Mouse (Mus musculus) gastrocnemius, adult 18-20 months (tissue): ENCODE results near the gene Inafm2. TPM values are rescaled to one million over a fixed set of nuclear protein-coding genes. Genes with fewer than 3 reads are reported as not detected.

ENCODE experiments used
- DNase-seq: peaks from one replicate; pipeline ENCODE4 v3.0.0; 2021; ENCODE audit warnings: low spot score
- total RNA-seq, 2 experiments: library from RNA; stranded (reverse); gene quantifications; 2 replicates each; pipeline ENCODE4 v1.2.3; 2021

The Inafm2 gene
- total RNA-seq, 2 experiments from 2014 or later, result 5.3 TPM

GRCm38 (mm10) chr2:118723693-118724486 is 21.7 kb upstream of the Inafm2 start:
- no peak for DNase-seq

GRCm38 (mm10) chr2:118725511-118725910 is 20.0 kb upstream of the Inafm2 start:
- DNase-seq, result no peak

GRCm38 (mm10) chr2:118726873-118727272 is 18.7 kb upstream of the Inafm2 start:
- DNase-seq, result no peak

DNA sequence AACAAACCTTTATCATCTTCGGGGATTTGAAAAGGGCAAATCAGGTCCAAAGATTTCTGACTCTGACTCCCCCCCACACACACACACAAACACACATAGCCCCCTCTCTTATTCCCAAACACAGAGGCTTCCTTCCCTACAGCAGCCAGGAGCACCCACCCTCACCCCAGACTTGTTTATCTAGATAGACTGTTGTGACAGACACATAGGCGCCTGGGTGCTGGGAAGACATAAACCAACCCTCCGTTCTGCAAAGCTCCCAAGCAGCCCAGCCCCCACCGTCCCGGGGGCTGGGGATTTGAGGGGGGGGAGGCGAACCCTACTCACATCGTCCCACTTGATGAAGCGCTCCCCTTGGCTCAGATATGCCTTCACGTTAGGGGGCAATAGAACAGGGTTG is 17.6 kb upstream of the Inafm2 start:
- DNase-seq, result no peak

- no peak for DNase-seq
These were observed 17.2 kb upstream of the Inafm2 start, which contains the start of gene Plcb2 for GRCm38 (mm10) chr2:118728337-118728736. TSS of gene Plcb2 (minus strand) at chr2:118728438.

GRCm38 (mm10) chr2:118729194-118729593 is 16.4 kb upstream of the Inafm2 start:
- DNase-seq, result no peak

- DNase-seq, result no peak
These were observed 15.5 kb upstream of the Inafm2 start for GRCm38 (mm10) chr2:118729816-118730621.

DNA sequence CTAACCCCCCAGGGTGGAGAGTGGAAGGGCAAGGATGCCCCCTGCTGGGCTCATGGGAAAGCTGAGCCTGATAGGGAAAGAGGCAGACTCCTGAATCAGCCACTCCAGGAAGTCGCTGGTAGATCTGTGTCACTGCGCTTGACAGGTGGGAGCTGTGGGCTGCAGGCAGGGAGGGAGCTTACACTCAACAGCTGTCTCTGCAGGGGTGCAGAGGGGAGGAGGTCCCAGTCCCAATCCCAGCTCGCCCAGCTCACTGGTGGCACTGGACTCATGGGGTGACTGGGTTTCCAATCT is 15.0 kb upstream of the Inafm2 start:
- DNase-seq, result peak; percentile 69

DNA sequence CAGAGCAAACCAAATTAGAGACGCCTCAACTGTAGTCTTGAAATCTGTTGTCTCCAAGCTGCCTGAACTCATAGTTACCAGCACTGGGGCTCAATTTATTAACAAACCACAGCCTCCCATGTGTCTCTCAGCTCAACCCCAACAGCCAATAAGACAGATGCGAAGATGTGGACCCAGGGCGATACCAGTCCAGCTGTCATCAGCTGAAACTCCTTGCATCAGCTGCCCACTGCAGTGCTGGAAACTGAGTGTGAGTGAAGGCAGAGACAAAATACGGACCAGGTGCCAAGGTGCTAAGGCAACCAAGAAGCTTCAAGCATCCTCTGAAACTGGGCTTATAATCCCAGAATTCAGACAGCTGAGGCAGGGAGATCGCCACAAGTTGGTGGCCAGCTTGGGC is 13.6 kb upstream of the Inafm2 start:
- DNase-seq, result no peak

GRCm38 (mm10) chr2:118733341-118733740 is 12.2 kb upstream of the Inafm2 start:
- no peak for DNase-seq

- DNase-seq, result no peak
These were observed 5.2 kb upstream of the Inafm2 start for GRCm38 (mm10) chr2:118740341-118740740.

- DNase-seq, result no peak
These were observed 4.4 kb upstream of the Inafm2 start for GRCm38 (mm10) chr2:118741183-118741582.

- peak; percentile 62 for DNase-seq
These were observed 2.2 kb upstream of the Inafm2 start for GRCm38 (mm10) chr2:118743261-118743943.

DNA sequence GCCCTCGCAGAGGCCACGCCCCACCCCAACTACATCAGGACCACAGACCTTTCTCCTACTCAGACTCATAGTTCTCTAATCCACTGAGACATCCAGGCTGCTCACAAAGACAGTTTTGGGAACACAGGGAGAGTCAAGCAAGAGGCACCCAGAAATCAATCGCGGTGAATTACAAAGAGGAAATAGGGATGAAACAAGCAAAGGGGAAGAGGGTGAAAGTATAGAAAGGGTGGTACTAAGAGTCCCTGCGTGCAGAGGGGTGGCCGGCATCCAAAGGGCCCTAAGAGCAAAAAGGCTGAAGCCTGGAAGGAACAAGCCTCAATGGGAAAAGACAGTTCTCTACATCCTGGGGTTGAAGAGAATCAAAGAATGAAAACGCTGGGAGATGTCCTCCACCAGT is 937 bp upstream of the Inafm2 start:
- no peak for DNase-seq

- no peak for DNase-seq
These were observed 650 bp downstream of the Inafm2 start for GRCm38 (mm10) chr2:118745915-118746901.

GRCm38 (mm10) chr2:118747301-118747960 is 1.9 kb downstream of the Inafm2 start:
- DNase-seq, result no peak

DNA sequence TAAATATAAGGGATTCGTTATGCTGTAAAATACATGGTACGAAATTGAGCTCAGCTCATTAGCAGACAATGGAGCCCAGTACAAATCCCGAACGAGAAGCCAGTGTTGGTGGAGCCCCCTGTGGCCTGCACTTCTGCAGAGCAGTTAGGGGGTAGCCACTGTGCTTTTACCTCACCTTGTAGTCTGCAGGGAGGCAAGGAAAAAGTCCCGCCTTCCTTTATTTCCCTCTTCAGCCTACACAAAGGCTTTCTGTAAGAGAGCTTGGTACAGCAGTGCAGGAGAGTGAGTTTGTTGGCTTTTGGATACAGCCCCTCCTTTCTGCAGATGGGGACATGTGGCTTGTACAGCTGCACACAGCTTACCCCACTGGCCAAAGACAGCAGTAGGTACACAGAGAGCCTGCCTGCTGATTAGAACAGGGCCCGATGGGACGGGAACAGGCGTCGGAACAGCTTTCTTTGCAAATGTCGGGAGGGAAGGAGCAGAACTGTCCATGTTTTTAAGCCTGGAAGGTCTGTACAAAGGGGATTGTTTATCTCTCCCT is 3.9 kb downstream of the Inafm2 start:
- no peak for DNase-seq

DNA sequence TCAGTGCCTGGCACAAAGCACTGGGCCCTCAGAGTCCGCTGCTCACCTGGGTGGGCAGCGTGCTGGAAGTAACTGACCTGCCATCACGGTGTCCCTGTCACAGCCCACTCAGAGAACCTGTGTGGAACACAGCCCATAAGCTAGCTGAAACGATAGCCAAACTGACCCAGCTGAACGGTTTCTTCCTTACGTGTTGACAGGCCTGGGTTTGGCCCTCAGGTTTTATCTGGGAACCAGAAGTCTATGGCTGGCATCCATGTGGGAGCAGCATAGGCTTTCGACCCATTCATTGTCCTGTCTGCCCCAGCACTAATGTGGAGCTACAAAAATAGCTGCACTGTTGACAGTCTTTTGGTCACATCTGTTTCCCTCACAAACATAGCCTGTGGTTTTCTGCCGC is 4.9 kb downstream of the Inafm2 start:
- DNase-seq, result no peak

DNA sequence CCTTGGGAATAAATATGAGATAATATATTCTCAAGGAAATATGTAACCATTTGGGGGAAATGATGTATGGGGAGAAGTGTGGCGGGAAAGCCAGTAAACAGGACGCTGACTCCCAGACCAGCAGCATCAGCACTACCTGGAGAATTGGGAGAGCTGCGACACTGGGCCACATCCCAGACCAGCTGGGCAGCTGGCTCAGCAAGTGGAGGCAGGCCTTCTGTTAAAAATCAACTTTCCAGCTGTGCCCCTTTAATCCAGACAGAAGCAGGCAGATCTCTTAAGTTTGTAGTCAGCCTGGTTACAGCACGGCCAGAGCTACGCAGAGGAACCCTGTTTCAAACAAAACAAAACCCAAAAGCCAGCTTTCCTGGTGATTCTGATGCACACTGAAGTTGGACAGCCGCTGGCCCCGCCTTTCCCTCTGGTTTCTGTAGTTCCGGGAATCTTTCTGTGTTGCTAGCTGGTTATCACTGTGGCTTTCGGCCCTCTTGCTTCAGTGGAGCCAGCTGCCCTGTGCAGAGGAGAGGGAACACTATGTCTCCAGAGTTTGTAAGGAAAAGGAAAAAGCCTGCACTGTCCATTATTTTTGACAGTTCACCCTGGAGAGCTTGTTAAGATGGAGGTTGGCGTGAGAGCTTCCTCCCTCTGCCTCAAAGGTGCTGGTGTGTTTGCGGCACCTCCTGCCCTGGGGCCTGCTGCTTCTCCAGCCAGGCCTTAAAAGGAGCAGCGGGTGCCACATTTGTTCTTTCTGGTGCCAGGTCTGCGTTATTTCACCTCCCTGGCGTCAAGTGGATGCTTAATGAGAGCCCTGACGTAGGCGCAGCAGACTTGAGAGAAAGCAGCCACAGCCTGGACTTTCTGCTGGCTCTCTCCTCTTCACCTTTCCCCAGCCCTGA is 6.6 kb downstream of the Inafm2 start:
- DNase-seq, result no peak
